Mouse (Mus musculus) heart, embryonic 11.5 days (tissue): ENCODE measurements at regions not wholly inside any gene's neighbourhood (a gene's known extent, or its start where the extent isn't known, plus 50 kb on each side); places are given as distances from the start of the nearest gene placed in this dataset.

Source experiments
- ATAC-seq: fragments of 200-750 bp; cut with Nextera tagmentation; replicated peaks from 2 replicates; pipeline ENCODE4 v1.8.0; 2017; ENCODE audit warnings: moderate library complexity; ENCODE audit not compliant: insufficient number of reproducible peaks, low FRiP score, low TSS enrichment
- H3K27ac ChIP-seq: fragments of 300-500 bp; sonication (generic); 2 replicates; pipeline ENCODE4 v1.5.1; 2014; ENCODE audit warnings: mild to moderate bottlenecking, low read depth, low read length
- H3K27me3 ChIP-seq: fragments of 300-500 bp; sonication (generic); 2 replicates; pipeline ENCODE4 v1.6.1; 2014; ENCODE audit warnings: mild to moderate bottlenecking, low read length, mixed read lengths; ENCODE audit not compliant: control insufficient read depth, insufficient read depth
- H3K36me3 ChIP-seq: fragments of 300-500 bp; sonication (generic); 2 replicates; pipeline ENCODE4 v1.6.1; 2014; ENCODE audit warnings: mild to moderate bottlenecking, low read length, moderate library complexity, mixed read lengths; ENCODE audit not compliant: control insufficient read depth, insufficient read depth
- H3K4me1 ChIP-seq: fragments of 300-500 bp; sonication (generic); 2 replicates; pipeline ENCODE4 v1.6.1; 2014; ENCODE audit warnings: low read length; ENCODE audit not compliant: control insufficient read depth, insufficient read depth
- H3K4me2 ChIP-seq: fragments of 300-500 bp; sonication (generic); 2 replicates; pipeline ENCODE4 v1.6.1; 2014; ENCODE audit warnings: mild to moderate bottlenecking, moderate library complexity
- H3K4me3 ChIP-seq: fragments of 300-500 bp; sonication (generic); 2 replicates; pipeline ENCODE4 v1.5.1; 2014; ENCODE audit warnings: low read depth, low read length
- H3K9ac ChIP-seq: fragments of 300-500 bp; sonication (generic); 2 replicates; pipeline ENCODE4 v1.6.1; 2014; ENCODE audit warnings: mild to moderate bottlenecking, low read depth, low read length, moderate library complexity
- H3K9me3 ChIP-seq: fragments of 300-500 bp; sonication (generic); replicated peaks from 2 replicates; pipeline ENCODE4 v1.6.1; 2016; ENCODE audit warnings: low read length; ENCODE audit not compliant: control insufficient read depth
- WGBS: fragments of 180-500 bp; shearing (Covaris S2); extraction: QIAGEN DNeasy Blood & Tissue Kit; methylation state at CpG from one replicate; pipeline ENCODE4 v1.1.7; 2014; ENCODE audit not compliant: insufficient replicate concordance; 5-methylcytosine and 5-hydroxymethylcytosine counted together

- WGBS: 79% methylated on average over 6 of the region's 6 CpGs
- H3K4me2 ChIP-seq: no peak overlapping the region
- no peaks in the 10 kb centered on the region for H3K27me3 ChIP-seq
- no peaks in the 10 kb centered on the region for H3K9me3 ChIP-seq
- H3K36me3 ChIP-seq: no peaks in the 10 kb centered on the region
- ATAC-seq: no peak
- H3K9ac ChIP-seq: no peak overlapping the region
- H3K27ac ChIP-seq: no peak overlapping the region
- H3K4me3 ChIP-seq: no peak overlapping the region
- no peaks in the 10 kb centered on the region for H3K4me1 ChIP-seq
Observed at GRCm38 (mm10) chr5:4625206-4625605, 132.6 kb downstream of the Fzd1 start.

GRCm38 (mm10) chr5:4623625-4624024 lies 134.2 kb downstream of the Fzd1 start:
- H3K4me2 ChIP-seq: no peak overlapping the region
- 82% methylated on average over 4 of the region's 4 CpGs for WGBS
- H3K27ac ChIP-seq: no peak overlapping the region
- no peaks in the 10 kb centered on the region for H3K9me3 ChIP-seq
- H3K27me3 ChIP-seq: no peaks in the 10 kb centered on the region
- no peak for ATAC-seq
- H3K4me3 ChIP-seq: no peak overlapping the region
- no peaks in the 10 kb centered on the region for H3K4me1 ChIP-seq
- H3K9ac ChIP-seq: no peak overlapping the region
- no peaks in the 10 kb centered on the region for H3K36me3 ChIP-seq

DNA sequence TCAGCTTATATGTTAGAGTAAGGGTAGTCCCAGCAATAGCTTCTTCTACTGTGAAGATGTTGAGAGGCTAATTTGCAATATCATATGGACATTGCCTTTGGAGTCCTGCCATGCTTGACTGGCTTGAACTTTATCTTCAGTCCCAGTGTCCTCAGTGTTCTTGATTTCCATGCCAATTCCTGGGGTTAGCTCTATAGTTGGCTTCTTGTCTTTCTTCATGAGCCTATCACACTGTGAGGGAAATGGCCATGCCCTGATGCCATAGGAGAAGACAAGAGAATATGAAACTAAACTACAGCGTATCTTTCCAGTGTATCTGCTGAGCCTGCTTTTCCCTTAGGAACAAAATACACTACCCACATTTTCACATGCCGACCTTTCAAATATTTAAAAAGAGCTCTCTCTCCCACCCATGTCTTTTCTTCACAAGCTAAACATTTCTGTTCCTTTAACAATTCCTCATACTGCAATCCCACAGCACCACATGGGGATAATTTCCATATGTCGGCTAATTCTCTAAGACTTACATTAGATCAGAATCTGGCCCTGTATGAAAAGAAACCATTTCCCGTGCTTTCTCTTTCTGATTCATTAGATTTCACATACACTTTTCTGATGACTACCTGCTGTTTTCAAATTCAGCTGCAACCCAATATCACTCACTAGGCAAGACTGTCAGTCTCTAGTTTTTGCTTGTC lies 137.2 kb downstream of the Fzd1 start:
- no peaks in the 10 kb centered on the region for H3K27me3 ChIP-seq
- H3K36me3 ChIP-seq: no peaks in the 10 kb centered on the region
- H3K4me2 ChIP-seq: no peak overlapping the region
- no peak overlapping the region for H3K27ac ChIP-seq
- WGBS: 77% methylated on average over 4 of the region's 4 CpGs
- ATAC-seq: no peak
- H3K4me3 ChIP-seq: no peak overlapping the region
- no peaks in the 10 kb centered on the region for H3K4me1 ChIP-seq
- no peak overlapping the region for H3K9ac ChIP-seq
- H3K9me3 ChIP-seq: no peaks in the 10 kb centered on the region

DNA sequence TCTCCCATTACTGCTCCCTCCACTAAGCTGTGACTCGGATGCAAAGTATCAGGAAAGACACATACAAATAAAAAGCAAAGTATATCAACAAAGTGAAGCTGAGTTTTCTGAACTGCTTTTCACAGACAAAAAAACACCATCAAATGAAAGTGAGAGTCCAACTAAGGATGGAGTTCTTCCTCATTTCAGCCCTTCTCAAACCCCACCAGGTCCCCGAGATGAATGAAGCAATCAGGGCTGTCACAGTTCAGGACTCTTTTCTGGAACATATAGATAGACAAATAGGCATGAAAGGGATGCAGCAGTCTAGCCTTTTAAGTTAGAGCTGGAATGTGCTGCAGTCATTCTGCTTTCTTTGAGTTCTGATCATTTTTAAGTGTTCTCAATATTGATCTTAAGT lies 142.6 kb downstream of the Fzd1 start:
- no peaks in the 10 kb centered on the region for H3K27me3 ChIP-seq
- H3K4me1 ChIP-seq: no peaks in the 10 kb centered on the region
- 74% methylated on average over 2 of the region's 2 CpGs for WGBS
- no peak for ATAC-seq
- no peak overlapping the region for H3K4me2 ChIP-seq
- H3K4me3 ChIP-seq: no peak overlapping the region
- H3K27ac ChIP-seq: no peak overlapping the region
- H3K9me3 ChIP-seq: no peaks in the 10 kb centered on the region
- H3K9ac ChIP-seq: no peak overlapping the region
- no peaks in the 10 kb centered on the region for H3K36me3 ChIP-seq

DNA sequence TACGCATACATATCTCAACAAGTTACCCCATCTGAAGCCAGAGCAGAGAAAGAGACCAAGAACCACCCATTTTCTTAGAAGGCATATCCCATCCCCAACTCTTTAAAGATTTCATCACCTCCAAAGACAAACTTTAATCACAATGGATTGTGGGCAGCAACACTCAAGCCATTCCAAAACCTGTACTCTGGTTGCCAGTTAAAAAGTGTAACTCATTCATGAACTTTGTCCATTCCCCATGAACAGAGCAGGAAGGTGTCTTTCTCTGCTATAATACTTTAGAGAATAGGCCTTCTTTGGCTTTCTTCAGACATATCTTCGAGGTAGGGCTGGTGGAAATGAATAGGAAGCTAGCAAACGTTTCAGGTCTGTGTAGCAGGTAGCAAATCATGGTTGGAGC lies 160.4 kb downstream of the Fzd1 start:
- Histone ChIP-seq H3K4me3 (no peak overlapping the region), H3K9me3 (no peaks in the 10 kb centered on the region), H3K27me3 (no peaks in the 10 kb centered on the region), H3K9ac (no peak overlapping the region), H3K4me2 (no peak overlapping the region), H3K4me1 (no peaks in the 10 kb centered on the region), H3K27ac (no peak overlapping the region), H3K36me3 (no peaks in the 10 kb centered on the region)
- WGBS: 74% methylated on average over 3 of the region's 3 CpGs
- ATAC-seq: no peak

- H3K9me3 ChIP-seq: no peaks in the 10 kb centered on the region
- H3K27ac ChIP-seq: no peak overlapping the region
- H3K27me3 ChIP-seq: no peaks in the 10 kb centered on the region
- no peaks in the 10 kb centered on the region for H3K36me3 ChIP-seq
- WGBS: 68% methylated on average over 2 of the region's 2 CpGs
- no peak overlapping the region for H3K9ac ChIP-seq
- H3K4me2 ChIP-seq: no peak overlapping the region
- ATAC-seq: no peak
- no peak overlapping the region for H3K4me3 ChIP-seq
- no peaks in the 10 kb centered on the region for H3K4me1 ChIP-seq
Observed at GRCm38 (mm10) chr5:4595010-4595409, 162.8 kb downstream of the Fzd1 start.

- WGBS: 76% methylated on average over 2 of the region's 2 CpGs
- Histone ChIP-seq H3K4me3 (no peak overlapping the region), H3K9ac (no peak overlapping the region), H3K4me2 (no peak overlapping the region), H3K27me3 (no peaks in the 10 kb centered on the region), H3K9me3 (no peaks in the 10 kb centered on the region), H3K27ac (no peak overlapping the region), H3K4me1 (no peaks in the 10 kb centered on the region), H3K36me3 (no peaks in the 10 kb centered on the region)
- no peak for ATAC-seq
Observed at GRCm38 (mm10) chr5:4594562-4594961, 163.3 kb downstream of the Fzd1 start.

DNA sequence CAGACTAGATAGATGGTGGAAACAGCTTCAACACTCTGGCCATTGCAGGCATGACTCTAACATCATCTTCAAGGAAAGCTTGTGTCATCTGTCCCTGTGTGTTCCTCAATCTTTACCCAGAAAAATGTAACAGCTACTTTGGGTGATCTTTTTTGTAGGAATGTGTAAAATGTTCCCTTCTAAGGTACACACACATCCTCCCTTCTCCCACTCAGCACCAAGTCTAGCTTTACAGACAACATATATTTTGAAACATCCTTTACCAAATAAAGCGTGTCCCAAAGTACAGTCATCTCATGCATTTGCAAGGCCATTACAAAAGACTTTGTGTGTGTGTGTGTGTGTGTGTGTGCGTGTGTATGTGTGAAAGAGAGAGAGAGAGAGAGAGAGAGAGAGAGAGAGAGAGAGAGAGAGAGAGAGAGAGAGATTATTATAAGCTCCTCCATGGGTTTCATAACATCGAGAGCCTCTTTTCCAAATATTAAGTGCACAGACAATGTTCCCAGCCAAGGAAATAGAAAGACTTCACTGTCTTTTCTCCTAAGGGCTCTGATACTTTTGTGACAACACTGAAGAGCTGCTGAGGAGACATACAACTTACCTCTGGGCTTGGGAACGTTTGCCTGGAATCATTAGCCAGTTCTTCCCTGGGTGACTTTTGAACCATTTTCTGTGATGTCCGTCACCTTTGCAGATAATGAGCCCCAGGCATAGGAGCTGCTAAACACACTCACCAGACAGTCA lies 164.0 kb downstream of the Fzd1 start:
- H3K27me3 ChIP-seq: no peaks in the 10 kb centered on the region
- H3K36me3 ChIP-seq: no peaks in the 10 kb centered on the region
- 65% methylated on average over 5 of the region's 5 CpGs for WGBS
- H3K4me1 ChIP-seq: no peaks in the 10 kb centered on the region
- no peak overlapping the region for H3K9ac ChIP-seq
- H3K9me3 ChIP-seq: no peaks in the 10 kb centered on the region
- H3K4me2 ChIP-seq: no peak overlapping the region
- no peak overlapping the region for H3K27ac ChIP-seq
- no peak for ATAC-seq
- no peak overlapping the region for H3K4me3 ChIP-seq

DNA sequence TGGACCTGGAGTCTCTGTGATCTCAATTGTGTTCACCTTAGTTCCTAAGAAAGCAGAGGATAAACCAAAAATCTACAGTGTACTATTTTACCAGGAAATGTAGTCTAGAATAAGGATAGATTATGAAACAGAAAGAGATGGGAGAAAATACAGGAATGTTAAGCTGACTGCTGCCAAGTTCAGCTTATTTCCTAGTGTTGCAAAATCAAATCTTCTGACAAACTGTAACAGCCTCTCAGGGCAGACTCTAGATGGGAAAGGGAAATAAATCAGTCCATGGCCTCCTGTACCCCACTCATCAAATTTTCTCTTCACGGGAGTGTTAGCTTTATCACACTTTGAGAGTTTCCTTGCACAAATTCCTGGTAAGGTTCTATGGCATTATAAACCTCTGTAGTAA lies 166.1 kb downstream of the Fzd1 start:
- Histone ChIP-seq H3K9me3 (no peaks in the 10 kb centered on the region), H3K27me3 (no peaks in the 10 kb centered on the region), H3K36me3 (no peaks in the 10 kb centered on the region), H3K9ac (no peak overlapping the region), H3K4me1 (no peaks in the 10 kb centered on the region), H3K4me3 (no peak overlapping the region), H3K27ac (no peak overlapping the region), H3K4me2 (no peak overlapping the region)
- WGBS: 62% methylated on average over 1 of the region's 1 CpGs
- ATAC-seq: no peak
